Mouse (Mus musculus) CD4-positive, CD25-positive, alpha-beta regulatory T cell, adult 4 months (primary cell): ENCODE measurements around the gene Pds5a. TPM values are rescaled to one million over a fixed set of nuclear protein-coding genes. Genes with fewer than 3 reads are reported as not detected.

Source experiments
- ATAC-seq: one replicate; pipeline ENCODE4 v1.8.0; 2017
- polyA plus RNA-seq, 2 experiments: library from polyadenylated mRNA; unstranded; fragments of 100-300 nt; shearing (Covaris generic); gene quantifications; one replicate each; pipeline ENCODE4 v1.2.1; 2017

Pds5a gene
- polyA plus RNA-seq, 2 experiments from 2014 or later: 85.0 to 102 TPM

- no peak for ATAC-seq
These were observed 136.8 kb downstream of the Pds5a start for GRCm38 (mm10) chr5:65561125-65561893.

- ATAC-seq: no peak
These were observed 141.0 kb downstream of the Pds5a start for GRCm38 (mm10) chr5:65557109-65557508.

Other genes starting within 250 kb of the Pds5a start
- gene Gm43552, start 205.4 kb downstream of the Pds5a start, polyA plus RNA-seq: not detected
- gene Smim14, start 161.1 kb downstream of the Pds5a start, polyA plus RNA-seq: 100 to 1,000 TPM; 155 to 157 TPM
- 100 to 1,000 TPM in 1 of 2 experiments, 10 to 100 TPM in 1; 97.1 to 108 TPM for gene Ube2k, start 161.0 kb downstream of the Pds5a start, polyA plus RNA-seq
- 10 to 100 TPM; 11.7 to 13.3 TPM for gene N4bp2, start 65.2 kb upstream of the Pds5a start, polyA plus RNA-seq
- 100 to 1,000 TPM; 342 to 463 TPM for gene Rhoh, start 162.9 kb upstream of the Pds5a start, polyA plus RNA-seq
- gene Chrna9, start 236.6 kb upstream of the Pds5a start, polyA plus RNA-seq: 1 to 10 TPM; 2.0 to 2.1 TPM